Comparison of ENCODE assay signal across 8 mouse cellular contexts in the genomic region with DNA sequence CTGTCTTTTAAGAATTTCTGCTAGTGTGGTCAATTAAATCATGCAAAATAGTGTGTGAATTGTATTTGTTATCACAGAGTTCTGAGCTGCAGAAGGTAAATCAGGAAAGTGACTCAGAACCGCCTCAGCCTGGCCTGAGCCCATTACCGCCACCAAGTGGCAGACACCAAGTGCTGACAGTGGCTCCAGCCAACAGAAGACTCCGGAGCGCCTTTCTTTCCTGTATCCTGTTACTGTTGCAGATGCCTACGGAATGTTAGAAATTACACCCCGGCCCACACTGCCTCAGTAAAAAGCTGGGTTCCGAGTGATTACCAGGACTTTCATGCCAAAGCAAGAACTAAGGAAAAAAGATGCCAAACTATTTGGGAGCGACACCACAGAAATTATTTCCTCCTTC. TPM values are rescaled to one million over a fixed set of nuclear protein-coding genes. Genes with fewer than 3 reads are reported as not detected.
A peak's percentile ranks its signal among the peaks of the same experiment; 100 is the strongest.
DNase-seq lines count a peak whose midpoint lies in the region; ATAC-seq and TF ChIP-seq lines count a peak whose summit lies in the region.

No protein-coding gene starts in this region.

- H3K9ac ChIP-seq in ES-E14 (ENCODE audit: insufficient read depth, low read depth, low read length, poor library complexity, severe bottlenecking) = no peak overlapping the region
- H3K9ac ChIP-seq in lung, embryonic 15.5 days = no peak overlapping the region

- peak; percentile 89 to 92 for ATAC-seq in hematopoietic stem cell, adult 5-6 weeks (replicated peaks in 1 of 2; ENCODE audit: insufficient read depth in 1 of 2, low FRiP score in 2 of 2, low TSS enrichment in 1 of 2, low read depth in 1 of 2, poor library complexity in 2 of 2, severe bottlenecking in 2 of 2)
- peak; percentile 71; the same call in 1 of the 2 replicates for ATAC-seq in lung, embryonic 15.5 days (ENCODE audit: borderline replicate concordance, extremely low read depth, low FRiP score, low TSS enrichment)

- no peaks in the 10 kb centered on the region for H3K36me3 ChIP-seq in ES-E14 (ENCODE audit: control insufficient read depth, insufficient read depth, low read length, poor library complexity, severe bottlenecking)
- H3K36me3 ChIP-seq in lung, embryonic 15.5 days = no peaks in the 10 kb centered on the region

- no peak overlapping the region for H3K4me3 ChIP-seq in ES-E14 (ENCODE audit: insufficient read depth in 1 of 2, low read depth in 1 of 2, low read length in 2 of 2, poor library complexity in 1 of 2, severe bottlenecking in 1 of 2)
- H3K4me3 ChIP-seq in lung, embryonic 15.5 days = 0 out of 2 replicates have a peak overlapping the region, but pooled peaks have one; percentile 2

- 7% methylated on average over 8 of the region's 8 CpGs for WGBS in lung, embryonic 15.5 days

- in situ Hi-C loops in ES-E14 (cut with MboI; ENCODE audit: low sequenced_read_pairs in 2 of 2, unreplicated experiment in 2 of 2) = no loop called here

- H3K4me1 ChIP-seq in ES-E14 (ENCODE audit: control insufficient read depth in 2 of 2, insufficient read depth in 2 of 2, low read length in 2 of 2, poor library complexity in 1 of 2) = no peaks in the 10 kb centered on the region
- peaks cover 11% of the 10 kb centered on the region; the same call in 1 of the 2 replicates for H3K4me1 ChIP-seq in lung, embryonic 15.5 days

- peak; percentile 40 for DNase-seq in ES-E14 (ENCODE audit: low read depth, low spot score)
- peak; percentile 94 for DNase-seq in cerebellum, adult 9-10 months
- DNase-seq in frontal cortex, adult 2 months (ENCODE audit: extremely low spot score in 1 of 2, low spot score in 1 of 2) = peak; percentile 77 to 91
- DNase-seq in layer of hippocampus, adult 18-20 months (ENCODE audit: low spot score in 2 of 2) = peak; percentile 78 to 89
- DNase-seq in ovary, adult 18-20 months (ENCODE audit: low spot score) = peak; percentile 50
- peak; percentile 7 to 58 for DNase-seq in thymus, postnatal 10 days (ENCODE audit: low spot score in 2 of 2)

- H3K27me3 ChIP-seq in lung, embryonic 15.5 days = no peaks in the 10 kb centered on the region

- H3K27ac ChIP-seq in ES-E14 (ENCODE audit: insufficient read depth, low read depth, low read length, poor library complexity, severe bottlenecking) = no peak overlapping the region
- H3K27ac ChIP-seq in lung, embryonic 15.5 days = peak overlapping the region; percentile 48

- peak overlapping the region; percentile 44 for H3K4me2 ChIP-seq in lung, embryonic 15.5 days

- H3K9me3 ChIP-seq in ES-E14 (ENCODE audit: control insufficient read depth, insufficient read depth, low read depth, low read length) = no peaks in the 10 kb centered on the region
- H3K9me3 ChIP-seq in lung, embryonic 15.5 days = no peaks in the 10 kb centered on the region

TF ChIP-seq in ES-E14, 5 proteins besides CTCF, POLR2A, EP300 and RAD21:
- TF ChIP-seq MAFK (IDR thresholded peaks at IDR 0.05; ENCODE audit: insufficient read depth, low read depth, low read length) (no peak), HCFC1 (IDR thresholded peaks at IDR 0.05; ENCODE audit: borderline replicate concordance, insufficient read depth, low read length) (no peak), ZC3H11A (IDR thresholded peaks at IDR 0.05; ENCODE audit: borderline replicate concordance, low read depth, low read length) (0 out of 2 replicates have a peak, but pooled peaks have one; percentile 25), CHD2 (IDR thresholded peaks at IDR 0.05; ENCODE audit: low read depth, low read length) (no peak), ZNF384 (IDR thresholded peaks at IDR 0.05; ENCODE audit: low read depth, low read length) (no peak)

RNA-seq across cellular contexts. Expression of a gene that starts 23.9 kb away (rescaled TPM):
- total RNA-seq in ES-E14 (2012; rRNA removed) = 0.13 TPM in 1 of 2 replicates, not detected in the other
- 42.3 and 45.9 TPM in 2 replicates for polyA plus RNA-seq in frontal cortex, adult 2 months (2012; rRNA removed)
- 15.7 and 36.1 TPM in 2 replicates for total RNA-seq in hematopoietic stem cell, adult 5-6 weeks (2017)
- 10 to 100 TPM; 26.1 to 26.4 TPM for total RNA-seq in layer of hippocampus, adult 18-20 months (2021)
- polyA plus RNA-seq in lung, embryonic 15.5 days (2015; fragmentation: Nextera tagmentation; extraction: Ambion mirVana) = 0.13 and 0.30 TPM in 2 replicates

Comparison
In these comparisons a context has a peak if more than half of its experiments do, and no peak if none do; other contexts are left out.
1. DNase-seq: peak in every context shown above with its lines; median percentile 94 in cerebellum, adult 9-10 months; 84 in frontal cortex, adult 2 months; 84 in layer of hippocampus, adult 18-20 months; 50 in ovary, adult 18-20 months; 40 in ES-E14; 32 in thymus, postnatal 10 days.
2. RNA of a gene that starts 23.9 kb away (total RNA-seq): 26.1 to 26.4 TPM in layer of hippocampus, adult 18-20 months and 15.7 to 36.1 TPM in hematopoietic stem cell, adult 5-6 weeks; 0.13 TPM in ES-E14; every median in the first group is over 10 times any median in the second.